24 mouse cellular contexts compared by ENCODE assay signal in the genomic region with DNA sequence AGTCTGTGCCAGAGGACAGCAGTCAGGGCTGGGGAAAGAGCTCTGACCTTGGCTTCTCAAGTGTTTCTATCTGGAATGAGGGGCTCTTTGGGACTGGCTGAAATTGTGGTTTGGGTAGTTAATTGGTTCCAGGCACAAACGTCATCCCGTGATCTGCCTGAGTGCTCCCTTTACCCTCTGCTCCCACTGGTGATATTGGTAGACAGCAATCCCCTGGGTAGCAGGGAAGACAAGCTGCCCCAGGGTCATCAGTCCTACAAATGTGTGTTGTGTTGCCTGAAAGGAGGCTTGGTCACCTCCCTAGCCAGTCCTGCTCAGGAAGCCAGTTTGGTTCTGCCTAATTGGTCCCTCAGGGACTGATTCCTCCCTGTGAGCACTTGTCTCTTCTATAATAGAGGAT. TPM values are rescaled to one million over a fixed set of nuclear protein-coding genes. Genes with fewer than 3 reads are reported as not detected.
A peak's percentile ranks its signal among the peaks of the same experiment; 100 is the strongest.
DNase-seq lines count a peak whose midpoint lies in the region; ATAC-seq and TF ChIP-seq lines count a peak whose summit lies in the region.
"Had no signal": no experiment of that assay in that cellular context is flagged by ENCODE, and none has a peak within 500 bp of the region (broad histone marks: within the 10 kb centered on the region; RNA-seq: fewer than 3 reads in every experiment).

Olfr527 (plus strand) TSS at position 301 of the 400 bp plus-strand sequence.

- H3K9me3 ChIP-seq in embryonic facial prominence, embryonic 14.5 days (ENCODE audit: control insufficient read depth, low read length) = no peaks in the 10 kb centered on the region
- H3K9me3 ChIP-seq: embryonic facial prominence, embryonic 13.5 days; forebrain, embryonic 12.5 days had no signal

- WGBS in embryonic facial prominence, embryonic 14.5 days = 37% methylated on average over 2 of the region's 2 CpGs

- peak; percentile 70 for DNase-seq in heart, adult 11 months
- no peak for DNase-seq in heart, postnatal 36 days
- DNase-seq in brain, embryonic 14.5 days (ENCODE audit: low read depth) = peak; percentile 1
- peak; percentile 2 for DNase-seq in embryonic facial prominence, embryonic 14.5 days (ENCODE audit: low spot score)
- DNase-seq: adrenal gland, adult 2 months; adrenal gland, postnatal 10 days; adrenal gland, postnatal 25 days; B cell, adult 2 months; cerebellum, adult 11-12 months; cerebellum, adult 2 months; cerebellum, adult 9-10 months; cerebellum, postnatal 10 days; cerebellum, postnatal 25 days had no signal

- no peak for TF ChIP-seq POLR2A in brain, embryonic 14.5 days (IDR thresholded peaks at IDR 0.05; ENCODE audit: borderline replicate concordance, extremely low read depth, insufficient read depth, insufficient read length, poor library complexity, severe bottlenecking)

- no peak within 1 kb of the TSS for H3K27ac ChIP-seq in embryonic facial prominence, embryonic 14.5 days (replicated peaks; ENCODE audit: low read depth, low read length)
- H3K27ac ChIP-seq: embryonic facial prominence, embryonic 13.5 days; forebrain, embryonic 12.5 days had no signal

- no peak within 1 kb of the TSS for H3K4me2 ChIP-seq in embryonic facial prominence, embryonic 14.5 days (ENCODE audit: low read depth, low read length)
- H3K4me2 ChIP-seq: embryonic facial prominence, embryonic 13.5 days; forebrain, embryonic 12.5 days had no signal

- H3K27me3 ChIP-seq in embryonic facial prominence, embryonic 14.5 days (replicated peaks; ENCODE audit: control insufficient read depth, insufficient read depth, low read length) = no peaks in the 10 kb centered on the region
- H3K27me3 ChIP-seq: embryonic facial prominence, embryonic 13.5 days; forebrain, embryonic 12.5 days had no signal

- no peaks in the 10 kb centered on the region for H3K4me1 ChIP-seq in embryonic facial prominence, embryonic 14.5 days (ENCODE audit: control insufficient read depth, insufficient read depth, low read length)
- H3K4me1 ChIP-seq: embryonic facial prominence, embryonic 13.5 days; forebrain, embryonic 12.5 days had no signal

- intact Hi-C loops in heart, postnatal 36 days (cut with DNase I) = no loop called here

- TF ChIP-seq CTCF in brain, embryonic 14.5 days (IDR thresholded peaks at IDR 0.05; ENCODE audit: borderline replicate concordance, extremely low read depth, insufficient read depth, insufficient read length) = no peak

- H3K4me3 ChIP-seq in embryonic facial prominence, embryonic 14.5 days (ENCODE audit: low read depth, low read length) = no peak within 1 kb of the TSS
- H3K4me3 ChIP-seq: embryonic facial prominence, embryonic 13.5 days; forebrain, embryonic 12.5 days had no signal

- no peak within 1 kb of the TSS for H3K9ac ChIP-seq in embryonic facial prominence, embryonic 14.5 days (ENCODE audit: low read depth, low read length)
- H3K9ac ChIP-seq: embryonic facial prominence, embryonic 13.5 days; forebrain, embryonic 12.5 days had no signal

- ATAC-seq in embryonic facial prominence, embryonic 14.5 days (ENCODE audit: low read depth) = no peak
- no peak for ATAC-seq in CD4-positive, CD25-positive, alpha-beta regulatory T cell, adult 4 months
- ATAC-seq: forebrain, embryonic 14.5 days; forebrain, embryonic 16.5 days had no signal

- H3K36me3 ChIP-seq in embryonic facial prominence, embryonic 14.5 days (ENCODE audit: control insufficient read depth, insufficient read depth, low read length) = no peaks in the 10 kb centered on the region
- H3K36me3 ChIP-seq: embryonic facial prominence, embryonic 13.5 days; forebrain, embryonic 12.5 days had no signal

RNA-seq across cellular contexts. Expression of gene Olfr527, which starts in this region (rescaled TPM):
- not detected for total RNA-seq in heart, postnatal 36 days (2021)
- polyA plus RNA-seq in brain, embryonic 14.5 days (2012; rRNA removed) = not detected in 2 replicates
- not detected in 2 replicates for polyA plus RNA-seq in embryonic facial prominence, embryonic 14.5 days (2014; fragmentation: Nextera tagmentation; extraction: Ambion mirVana)
- polyA plus RNA-seq in CD4-positive, CD25-positive, alpha-beta regulatory T cell, adult 4 months (2017; shearing (Covaris generic)) = not detected
- total RNA-seq: adrenal gland, adult 2 months; adrenal gland, postnatal 10 days; adrenal gland, postnatal 25 days; adrenal gland, postnatal 4 days; ES-E14; MEL had no signal
- polyA plus RNA-seq: adrenal gland, adult 2 months; cerebellum, adult 2 months; cortical plate, adult 2 months; embryonic facial prominence, embryonic 11.5 days; embryonic facial prominence, embryonic 13.5 days; forebrain, embryonic 12.5 days; forebrain, embryonic 14.5 days; forebrain, embryonic 16.5 days; frontal cortex, adult 2 months had no signal

Comparison
In these comparisons a context has a peak if more than half of its experiments do, and no peak if none do; other contexts are left out.
1. Peak in DNase-seq in brain, embryonic 14.5 days; RNA of the gene not detected or under 1 TPM.
2. Peak in DNase-seq in embryonic facial prominence, embryonic 14.5 days; RNA of the gene not detected or under 1 TPM.